Mouse (Mus musculus) hindbrain, postnatal 0 days (tissue): ENCODE data around the gene Flot1. TPM values are rescaled to one million over a fixed set of nuclear protein-coding genes. Genes with fewer than 3 reads are reported as not detected.
A peak's percentile ranks its signal among the peaks of the same experiment; 100 is the strongest.

Experiments used
- ATAC-seq: fragments of 200-750 bp; cut with Nextera tagmentation; 2 replicates; pipeline ENCODE4 v1.8.0; 2017; ENCODE audit warnings: mild to moderate bottlenecking, moderate TSS enrichment, moderate library complexity
- DNase-seq: peaks from one replicate; pipeline ENCODE4 v3.0.0-alpha.2; 2015; ENCODE audit warnings: low spot score
- H3K27ac ChIP-seq: fragments of 300-500 bp; sonication (generic); 2 replicates; pipeline ENCODE4 v1.5.1; 2014; ENCODE audit warnings: mild to moderate bottlenecking
- H3K27me3 ChIP-seq: fragments of 300-500 bp; sonication (generic); 2 replicates; pipeline ENCODE4 v1.6.1; 2014; ENCODE audit warnings: low read length, mixed read lengths; ENCODE audit not compliant: insufficient read depth
- H3K36me3 ChIP-seq: fragments of 300-500 bp; sonication (generic); 2 replicates; pipeline ENCODE4 v1.6.1; 2014; ENCODE audit warnings: low read length, mixed read lengths; ENCODE audit not compliant: insufficient read depth
- H3K4me1 ChIP-seq: fragments of 300-500 bp; sonication (generic); 2 replicates; pipeline ENCODE4 v1.6.1; 2014; ENCODE audit warnings: antibody characterized with exemption, low read length, mixed read lengths; ENCODE audit not compliant: insufficient read depth
- H3K4me2 ChIP-seq: fragments of 300-500 bp; sonication (generic); 2 replicates; pipeline ENCODE4 v1.6.1; 2014; ENCODE audit warnings: low read depth, mild to moderate bottlenecking, low read length, moderate library complexity, mixed read lengths
- H3K4me3 ChIP-seq: fragments of 300-500 bp; sonication (generic); 2 replicates; pipeline ENCODE4 v1.5.1; 2014; ENCODE audit warnings: low read length
- H3K9ac ChIP-seq: fragments of 300-500 bp; sonication (generic); replicated peaks from 2 replicates; pipeline ENCODE4 v1.6.1; 2014; ENCODE audit warnings: mild to moderate bottlenecking, low read length, moderate library complexity, mixed read lengths
- H3K9me3 ChIP-seq: fragments of 300-500 bp; sonication (generic); 2 replicates; pipeline ENCODE4 v1.6.1; 2016; ENCODE audit warnings: low read length, mixed read lengths
- CTCF ChIP-seq: IDR thresholded peaks from 2 replicates; pipeline ENCODE4 v1.5.1; 2016; ENCODE audit warnings: antibody characterized with exemption, control low read depth, low read depth
- WGBS: fragments of 180-500 bp; shearing (Covaris S2); extraction: QIAGEN DNeasy Blood & Tissue Kit; methylation state at CpG from one replicate; pipeline ENCODE4 v1.1.7; 2014; 5-methylcytosine and 5-hydroxymethylcytosine counted together
- polyA plus RNA-seq: library from polyadenylated mRNA; unstranded; fragments of >200 nt; fragmentation: Nextera tagmentation; extraction: Ambion mirVana; gene quantifications from 2 replicates; pipeline ENCODE4 v1.2.1, GENCODE M21; 2015
- total RNA-seq: library from RNA; depleted of rRNA; stranded (reverse); fragments of >200 nt; gene quantifications from 2 replicates; pipeline ENCODE4 v1.2.3, GENCODE M21; 2014

Gene Flot1
- total and polyA plus RNA-seq, 2 experiments from 2014 or later: 142 to 162 TPM

DNA sequence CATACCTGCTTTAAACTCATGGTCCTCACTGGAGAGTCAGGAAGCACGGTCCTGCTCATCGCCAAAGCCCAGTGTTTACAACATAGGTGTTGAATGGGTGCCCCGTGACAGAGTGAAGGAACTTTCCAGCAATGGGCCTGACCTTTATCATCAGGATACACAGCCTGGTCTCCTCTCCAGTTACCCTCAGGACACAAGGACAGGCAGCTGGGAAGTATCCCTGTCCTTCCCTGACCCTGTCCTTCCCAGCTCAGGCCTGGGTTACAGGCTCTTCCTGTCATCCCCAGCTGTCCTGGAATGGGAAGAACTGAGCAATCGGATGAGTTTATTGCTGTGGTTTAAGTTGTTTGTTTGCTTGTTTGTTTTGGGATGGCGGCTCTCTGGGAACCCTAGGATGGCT is 40.1 kb upstream of the Flot1 start:
- no peak overlapping the region for H3K9ac ChIP-seq
- no peaks in the 10 kb centered on the region for H3K36me3 ChIP-seq
- no peaks in the 10 kb centered on the region for H3K27me3 ChIP-seq
- 90% methylated on average over 5 of the region's 5 CpGs for WGBS
- no peak for ATAC-seq
- 0 out of 2 replicates have a peak, but pooled peaks cover 3% of the 10 kb centered on the region for H3K4me1 ChIP-seq
- no peak for DNase-seq
- no peak overlapping the region for H3K4me3 ChIP-seq
- no peak overlapping the region for H3K4me2 ChIP-seq
- no peaks in the 10 kb centered on the region for H3K9me3 ChIP-seq
- TF ChIP-seq CTCF: no peak
- H3K27ac ChIP-seq: no peak overlapping the region

DNA sequence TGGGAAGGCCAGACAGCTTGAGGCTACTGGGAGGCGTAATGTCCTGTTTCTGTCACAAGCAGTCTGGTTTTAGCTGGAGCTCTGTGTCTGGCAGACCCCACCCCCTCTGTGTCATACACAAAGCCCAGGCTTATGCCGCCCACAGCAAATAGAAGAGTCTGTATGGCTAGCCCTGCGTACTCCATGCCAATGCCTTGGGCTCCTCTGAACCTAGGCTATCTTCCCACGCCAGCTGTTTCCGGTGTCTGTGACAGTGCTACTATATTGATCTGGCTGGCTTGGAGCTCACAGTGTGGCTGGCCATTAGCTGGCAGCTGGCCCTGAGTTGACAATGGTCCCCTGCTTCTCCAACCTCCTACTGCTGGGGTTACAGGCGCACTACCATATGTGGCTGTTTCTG is 39.1 kb upstream of the Flot1 start:
- ATAC-seq: peak; percentile 92
- 61% methylated on average over 6 of the region's 6 CpGs for WGBS

DNA sequence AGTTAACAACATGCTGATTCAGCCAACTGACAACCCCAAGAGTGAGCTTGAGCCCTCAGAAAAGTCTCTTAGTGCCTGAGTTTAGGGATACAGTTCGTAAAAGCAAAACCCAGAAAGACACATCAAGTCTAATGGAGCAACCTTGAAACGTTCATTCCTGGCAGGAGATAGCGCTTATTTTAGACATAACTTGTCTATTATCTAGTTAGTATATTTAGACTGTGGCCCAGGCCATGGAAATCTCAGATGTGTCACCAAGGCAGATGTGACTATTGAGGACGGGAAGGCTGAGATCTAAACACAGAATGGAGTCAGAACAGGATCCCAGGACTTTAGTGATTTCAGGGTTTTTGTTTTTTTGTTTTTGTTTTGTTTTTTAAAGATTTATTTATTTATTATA is 37.9 kb upstream of the Flot1 start:
- H3K4me3 ChIP-seq: no peak overlapping the region
- no peak overlapping the region for H3K27ac ChIP-seq
- DNase-seq: no peak
- no peak for TF ChIP-seq CTCF
- ATAC-seq: no peak
- H3K36me3 ChIP-seq: no peaks in the 10 kb centered on the region
- no peak overlapping the region for H3K9ac ChIP-seq
- 91% methylated on average over 4 of the region's 4 CpGs for WGBS
- no peak overlapping the region for H3K4me2 ChIP-seq
- H3K27me3 ChIP-seq: no peaks in the 10 kb centered on the region
- 0 out of 2 replicates have a peak, but pooled peaks cover 3% of the 10 kb centered on the region for H3K4me1 ChIP-seq
- H3K9me3 ChIP-seq: no peaks in the 10 kb centered on the region

More for the DNA sequence above, 39.1 kb upstream of the Flot1 start:
- TF ChIP-seq CTCF: no peak
- no peaks in the 10 kb centered on the region for H3K36me3 ChIP-seq
- H3K27ac ChIP-seq: no peak overlapping the region
- H3K4me1 ChIP-seq: 0 out of 2 replicates have a peak, but pooled peaks cover 3% of the 10 kb centered on the region
- H3K9me3 ChIP-seq: no peaks in the 10 kb centered on the region
- no peaks in the 10 kb centered on the region for H3K27me3 ChIP-seq
- DNase-seq: peak; percentile 56
- H3K4me3 ChIP-seq: no peak overlapping the region
- H3K4me2 ChIP-seq: no peak overlapping the region
- no peak overlapping the region for H3K9ac ChIP-seq

DNA sequence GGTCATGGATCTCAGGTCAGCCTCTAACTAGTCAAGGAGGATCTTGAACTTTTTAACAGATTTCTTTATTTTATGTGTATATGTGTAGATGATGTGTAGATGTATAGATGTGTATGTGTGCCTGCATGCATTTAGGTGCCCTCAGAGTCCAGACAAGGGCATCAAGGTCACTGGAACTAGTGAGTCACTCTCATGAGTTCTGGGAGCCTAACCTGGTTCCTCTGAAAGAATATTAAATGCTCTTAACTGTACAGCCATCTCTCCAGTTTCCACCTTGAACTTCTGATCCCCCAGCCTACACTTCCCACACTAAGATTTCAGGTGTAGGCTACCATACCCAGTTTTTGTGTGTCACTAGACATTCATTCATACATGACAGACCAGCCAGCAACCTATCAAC is 35.5 kb upstream of the Flot1 start:
- no peak overlapping the region for H3K27ac ChIP-seq
- no peaks in the 10 kb centered on the region for H3K27me3 ChIP-seq
- H3K36me3 ChIP-seq: no peaks in the 10 kb centered on the region
- ATAC-seq (no peak), DNase-seq (no peak)
- H3K4me1 ChIP-seq: 0 out of 2 replicates have a peak, but pooled peaks cover 3% of the 10 kb centered on the region
- H3K4me3 ChIP-seq: no peak overlapping the region
- no peak overlapping the region for H3K9ac ChIP-seq
- no peaks in the 10 kb centered on the region for H3K9me3 ChIP-seq
- H3K4me2 ChIP-seq: no peak overlapping the region
- no peak for TF ChIP-seq CTCF

DNA sequence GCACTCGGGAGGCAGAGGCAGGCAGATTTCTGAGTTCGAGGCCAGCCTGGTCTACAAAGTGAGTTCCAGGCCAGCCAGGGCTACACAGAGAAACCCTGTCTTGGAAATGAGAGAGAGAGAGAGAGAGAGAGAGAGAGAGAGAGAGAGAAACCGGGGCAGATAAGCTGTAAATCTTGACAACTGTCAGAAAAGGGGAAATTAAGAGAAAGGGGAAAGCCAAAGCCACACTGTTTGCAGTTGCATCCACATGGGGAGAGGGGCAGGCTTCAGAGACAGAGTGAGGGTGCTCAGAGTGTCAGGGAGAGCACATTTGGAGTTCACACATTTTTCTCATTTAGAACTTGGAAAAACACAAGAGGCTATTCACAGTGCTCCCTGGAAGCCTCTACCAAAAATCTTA is 35.0 kb upstream of the Flot1 start:
- Histone ChIP-seq H3K27ac (no peak overlapping the region), H3K9me3 (no peaks in the 10 kb centered on the region), H3K27me3 (no peaks in the 10 kb centered on the region), H3K9ac (no peak overlapping the region), H3K4me2 (no peak overlapping the region), H3K4me1 (0 out of 2 replicates have a peak, but pooled peaks cover 3% of the 10 kb centered on the region), H3K4me3 (no peak overlapping the region), H3K36me3 (no peaks in the 10 kb centered on the region)
- ATAC-seq (no peak), DNase-seq (no peak)
- WGBS: 81% methylated on average over 3 of the region's 3 CpGs
- TF ChIP-seq CTCF: no peak

DNA sequence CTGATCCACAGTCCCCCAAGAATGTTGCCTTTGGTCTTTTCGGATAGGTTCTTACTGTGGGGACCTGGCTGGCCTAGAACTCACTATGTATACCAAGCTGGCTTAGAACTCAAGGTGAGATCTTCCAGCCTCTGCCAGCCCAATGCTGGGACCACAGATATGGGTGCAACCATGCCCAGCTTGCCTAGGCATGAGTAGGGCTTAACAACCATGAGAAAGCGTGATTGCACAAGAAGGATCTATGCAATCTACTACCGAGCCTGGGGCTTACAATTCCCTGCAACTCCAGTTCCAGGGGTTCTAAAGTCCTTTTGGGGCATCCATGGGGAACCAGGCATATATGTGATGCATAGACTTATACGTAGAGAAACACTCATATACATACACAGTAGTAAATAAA is 32.1 kb upstream of the Flot1 start:
- Histone ChIP-seq H3K9me3 (no peaks in the 10 kb centered on the region), H3K27ac (no peak overlapping the region), H3K9ac (no peak overlapping the region), H3K27me3 (no peaks in the 10 kb centered on the region), H3K4me1 (no peaks in the 10 kb centered on the region), H3K4me3 (no peak overlapping the region), H3K4me2 (no peak overlapping the region), H3K36me3 (no peaks in the 10 kb centered on the region)
- DNase-seq (no peak), ATAC-seq (no peak)
- TF ChIP-seq CTCF: no peak
- WGBS: 91% methylated on average over 4 of the region's 4 CpGs

DNA sequence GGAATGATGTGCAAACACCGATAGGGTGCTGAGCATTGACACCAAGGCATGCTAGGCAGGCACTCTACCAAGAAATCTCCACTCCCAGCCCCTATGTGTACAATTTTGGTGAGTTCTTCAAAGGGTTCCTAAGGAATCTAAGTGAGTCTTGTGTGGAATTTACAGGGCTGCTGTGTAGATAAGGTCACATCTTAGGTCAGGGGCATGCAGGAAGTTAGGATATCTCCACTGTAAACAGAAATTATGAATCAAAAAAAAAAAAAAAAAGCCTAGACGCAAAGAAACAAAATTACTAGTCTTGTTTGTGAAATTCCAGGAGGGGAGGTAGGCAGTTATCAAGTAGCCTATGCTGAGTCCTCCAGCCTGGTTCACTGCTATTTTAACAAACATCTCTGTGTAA is 30.2 kb upstream of the Flot1 start:
- H3K4me1 ChIP-seq: no peaks in the 10 kb centered on the region
- WGBS: 77% methylated on average over 2 of the region's 2 CpGs
- ATAC-seq: no peak
- no peak overlapping the region for H3K9ac ChIP-seq
- no peak for TF ChIP-seq CTCF
- no peak for DNase-seq
- no peaks in the 10 kb centered on the region for H3K9me3 ChIP-seq
- no peaks in the 10 kb centered on the region for H3K36me3 ChIP-seq
- no peak overlapping the region for H3K4me3 ChIP-seq
- no peaks in the 10 kb centered on the region for H3K27me3 ChIP-seq
- H3K27ac ChIP-seq: no peak overlapping the region
- H3K4me2 ChIP-seq: no peak overlapping the region

DNA sequence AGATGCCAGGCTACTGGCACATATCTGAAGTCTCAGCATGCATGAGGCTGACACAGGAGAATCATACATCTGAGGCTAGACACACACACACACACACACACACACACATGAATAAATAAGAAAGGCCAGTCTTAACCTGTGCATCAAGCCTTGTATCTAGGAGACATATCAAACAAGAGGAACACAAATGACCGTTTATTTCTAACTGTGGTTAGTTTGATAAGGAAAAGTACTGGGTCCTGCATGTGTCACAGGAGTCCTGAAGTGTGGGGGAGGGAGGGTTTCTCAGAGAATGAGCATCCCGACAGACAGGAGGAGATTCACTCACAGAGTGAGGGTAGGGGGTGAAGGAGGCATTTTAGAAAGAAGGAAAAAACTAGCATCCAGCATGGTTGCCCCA is 27.9 kb upstream of the Flot1 start:
- WGBS: 55% methylated on average over 2 of the region's 2 CpGs
- DNase-seq (no peak), ATAC-seq (no peak)
- no peak overlapping the region for H3K27ac ChIP-seq
- no peaks in the 10 kb centered on the region for H3K9me3 ChIP-seq
- H3K36me3 ChIP-seq: no peaks in the 10 kb centered on the region
- H3K9ac ChIP-seq: no peak overlapping the region
- H3K4me2 ChIP-seq: no peak overlapping the region
- no peak for TF ChIP-seq CTCF
- H3K4me3 ChIP-seq: no peak overlapping the region
- no peaks in the 10 kb centered on the region for H3K27me3 ChIP-seq
- H3K4me1 ChIP-seq: no peaks in the 10 kb centered on the region
